Mouse (Mus musculus) forebrain, embryonic 14.5 days (tissue): ENCODE results near the gene Mtch1. TPM values are rescaled to one million over a fixed set of nuclear protein-coding genes. Genes with fewer than 3 reads are reported as not detected.

Source experiments
- polyA plus RNA-seq: library from polyadenylated mRNA; unstranded; fragments of >200 nt; fragmentation: Nextera tagmentation; extraction: Ambion mirVana; gene quantifications from 2 replicates; pipeline ENCODE4 v1.2.1, GENCODE M21; 2014

Mtch1 gene
- polyA plus RNA-seq, 1 experiment from 2014 or later = 521 TPM

Other genes with a start within 250 kb of the Mtch1 start
- not detected in 2 replicates for gene Rab44, start 233.8 kb downstream of the Mtch1 start, polyA plus RNA-seq
- gene Cpne5, start 109.8 kb downstream of the Mtch1 start, polyA plus RNA-seq = 17.2 and 17.4 TPM in 2 replicates
- 123 and 131 TPM in 2 replicates for gene Ppil1, start 83.7 kb downstream of the Mtch1 start, polyA plus RNA-seq
- 116 and 123 TPM in 2 replicates for gene BC004004, start 79.1 kb downstream of the Mtch1 start, polyA plus RNA-seq
- gene Pi16, start 30.3 kb downstream of the Mtch1 start, polyA plus RNA-seq = 1.2 TPM in 2 replicates
- 3.4 and 6.1 TPM in 2 replicates for gene Fgd2, start 13.0 kb upstream of the Mtch1 start, polyA plus RNA-seq
- gene Pim1, start 142.8 kb upstream of the Mtch1 start, polyA plus RNA-seq = 11.4 and 15.7 TPM in 2 replicates
- not detected in 2 replicates for gene Gm17657, start 201.7 kb upstream of the Mtch1 start, polyA plus RNA-seq
- gene Tbc1d22b, start 201.9 kb upstream of the Mtch1 start, polyA plus RNA-seq = 18.4 and 21.3 TPM in 2 replicates
- 0.25 TPM in 1 of 2 replicates, not detected in the other for gene Tmem217, start 204.5 kb upstream of the Mtch1 start, polyA plus RNA-seq